Mouse (Mus musculus) kidney, adult 2 months (tissue): ENCODE results near the gene Sdk2.

Source experiments
- CTCF ChIP-seq: fragments of 200-500 bp; conservative IDR thresholded peaks from 2 replicates; pipeline ENCODE4 v1.5.1; 2011; ENCODE audit warnings: low read depth, mild to moderate bottlenecking, control low read depth, low read length, moderate library complexity, mixed read lengths; ENCODE audit not compliant: insufficient read depth, insufficient read length
- POLR2A ChIP-seq: fragments of 200-500 bp; IDR thresholded peaks from one replicate; pipeline ENCODE4 v1.6.1; 2011; ENCODE audit warnings: low read depth, low read length, control low read depth

- TF ChIP-seq POLR2A (no peak), CTCF (no peak)
Observed at GRCm38 (mm10) chr11:113842879-113843278, 224.0 kb downstream of the Sdk2 start.
